Mouse (Mus musculus): Measurements from ENCODE around the gene Fads1. TPM values are rescaled to one million over a fixed set of nuclear protein-coding genes. Genes with fewer than 3 reads are reported as not detected.

Fads1 gene
- total and polyA plus RNA-seq, 3 experiments = 145 to 366 (median 307) TPM

GRCm38 (mm10) chr19:10232327-10233017 is 49.8 kb downstream of the Fads1 start:
- Histone ChIP-seq H3K4me1 (ENCODE audit: insufficient read depth, low read depth, low read length) (no peaks in the 10 kb centered on the region), H3K27me3 (ENCODE audit: insufficient read depth, low read length) (peaks cover 82% of the 10 kb centered on the region)
- ATAC-seq (ENCODE audit: extremely low read depth, insufficient number of reproducible peaks, low FRiP score, poor library complexity, severe bottlenecking) = no peak

DNA sequence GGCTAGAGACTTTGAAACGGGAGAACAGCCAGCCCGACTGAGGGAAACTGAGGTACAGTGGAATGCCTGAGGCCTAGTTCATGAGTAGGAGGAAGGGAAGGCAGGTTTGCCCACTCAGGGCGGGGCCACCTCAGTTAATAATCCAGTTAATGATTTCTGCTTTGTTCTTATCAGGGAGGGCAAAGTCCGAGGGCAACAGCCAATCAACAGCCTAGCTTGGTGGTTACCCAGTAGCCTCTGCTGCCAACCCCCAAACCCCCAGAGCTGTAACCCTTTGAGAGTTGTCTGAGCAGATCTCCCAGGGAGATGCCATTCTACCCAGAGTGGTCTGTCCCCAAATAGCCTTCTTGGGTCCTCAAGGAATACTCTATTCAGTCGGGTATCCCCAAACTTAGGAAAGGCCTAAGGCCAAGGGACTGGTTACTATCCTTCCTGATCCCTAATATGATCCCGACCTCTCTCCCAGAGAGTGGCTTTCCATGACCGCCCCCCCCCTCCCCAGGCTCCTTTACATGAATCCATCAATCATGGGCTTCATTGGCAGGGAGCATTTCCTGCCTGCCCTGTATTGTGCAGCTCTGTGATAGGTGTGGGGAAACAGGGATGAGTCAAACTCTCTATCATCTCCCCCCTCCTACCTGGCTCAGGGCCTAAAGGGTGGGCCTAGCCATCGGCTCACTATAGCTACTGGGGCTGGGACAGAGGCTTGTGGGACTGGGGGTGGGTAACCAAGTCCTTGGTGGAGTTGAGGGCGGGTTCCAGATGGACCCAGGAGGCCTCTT is 53.3 kb downstream of the Fads1 start:
- ATAC-seq (ENCODE audit: extremely low read depth, insufficient number of reproducible peaks, low FRiP score, poor library complexity, severe bottlenecking) = no peak
- DNase-seq (ENCODE audit: low spot score) = no peak
- no peak for TF ChIP-seq POLR2AphosphoS5 (IDR thresholded peaks at IDR 0.05; ENCODE audit: insufficient replicate concordance, low read depth, low read length)
- H3K36me3 ChIP-seq (replicated peaks) = no peaks in the 10 kb centered on the region
- no peak overlapping the region for H3K4me3 ChIP-seq (ENCODE audit: low read depth, low read length)
- 0 out of 2 replicates have a peak, but pooled peaks cover 6% of the 10 kb centered on the region for H3K4me1 ChIP-seq (ENCODE audit: insufficient read depth, low read depth, low read length)
- H3K9me3 ChIP-seq (replicated peaks) = peaks cover 3% of the 10 kb centered on the region; the same call in 1 of the 2 replicates
- peaks cover 68% of the 10 kb centered on the region for H3K27me3 ChIP-seq (ENCODE audit: insufficient read depth, low read length)

More at GRCm38 (mm10) chr19:10232327-10233017, 49.8 kb downstream of the Fads1 start:
- no peak for TF ChIP-seq GATA2 (IDR thresholded peaks at IDR 0.05; ENCODE audit: borderline replicate concordance, low read depth, low read length)
- no peak for TF ChIP-seq POLR2AphosphoS5 (IDR thresholded peaks at IDR 0.05; ENCODE audit: insufficient replicate concordance, low read depth, low read length)
- no peak for TF ChIP-seq CTCF (IDR thresholded peaks at IDR 0.05; ENCODE audit: low read depth, low read length)
- no peak for TF ChIP-seq GATA1 (IDR thresholded peaks at IDR 0.05; ENCODE audit: borderline replicate concordance, low read length)
- no peak for TF ChIP-seq TAL1 (conservative IDR thresholded peaks at IDR 0.05; ENCODE audit: low read depth, low read length)
- Histone ChIP-seq H3K36me3 (replicated peaks) (no peaks in the 10 kb centered on the region), H3K9me3 (replicated peaks) (no peaks in the 10 kb centered on the region), H3K4me3 (ENCODE audit: low read depth, low read length) (no peak overlapping the region)
- DNase-seq (ENCODE audit: low spot score) = no peak

DNA sequence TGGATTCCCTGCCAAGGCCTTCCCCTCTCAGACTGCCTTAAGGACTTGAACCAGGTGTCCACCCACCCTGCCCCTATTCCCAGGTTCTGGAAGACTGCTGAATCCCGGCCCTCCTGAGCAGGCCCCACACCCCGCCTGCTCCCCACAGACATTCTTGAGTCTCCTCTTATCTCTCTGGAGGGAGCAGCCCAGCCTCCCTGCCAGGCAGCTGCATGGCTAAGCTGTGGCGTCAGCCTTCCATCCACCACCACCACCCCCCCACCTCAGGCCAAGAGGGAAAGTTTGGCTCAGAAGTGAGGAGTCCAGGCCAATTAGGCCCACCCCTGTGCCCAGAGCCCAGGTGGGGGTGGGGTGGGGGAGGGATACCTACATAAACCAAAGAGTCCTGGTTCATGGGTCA is 55.8 kb downstream of the Fads1 start:
- H3K36me3 ChIP-seq (replicated peaks) = no peaks in the 10 kb centered on the region
- H3K9me3 ChIP-seq (replicated peaks) = peaks cover 3% of the 10 kb centered on the region; the same call in 1 of the 2 replicates
- DNase-seq (ENCODE audit: low spot score) (no peak), ATAC-seq (ENCODE audit: extremely low read depth, insufficient number of reproducible peaks, low FRiP score, poor library complexity, severe bottlenecking) (no peak)
- H3K4me1 ChIP-seq (ENCODE audit: insufficient read depth, low read depth, low read length) = 0 out of 2 replicates have a peak, but pooled peaks cover 6% of the 10 kb centered on the region
- peaks cover 58% of the 10 kb centered on the region for H3K27me3 ChIP-seq (ENCODE audit: insufficient read depth, low read length)
- TF ChIP-seq CTCF (IDR thresholded peaks at IDR 0.05; ENCODE audit: low read depth, low read length) (no peak), TAL1 (conservative IDR thresholded peaks at IDR 0.05; ENCODE audit: low read depth, low read length) (no peak), POLR2AphosphoS5 (IDR thresholded peaks at IDR 0.05; ENCODE audit: insufficient replicate concordance, low read depth, low read length) (no peak), GATA1 (IDR thresholded peaks at IDR 0.05; ENCODE audit: borderline replicate concordance, low read length) (no peak), GATA2 (IDR thresholded peaks at IDR 0.05; ENCODE audit: borderline replicate concordance, low read depth, low read length) (no peak)
- H3K4me3 ChIP-seq (ENCODE audit: low read depth, low read length) = no peak overlapping the region

DNA sequence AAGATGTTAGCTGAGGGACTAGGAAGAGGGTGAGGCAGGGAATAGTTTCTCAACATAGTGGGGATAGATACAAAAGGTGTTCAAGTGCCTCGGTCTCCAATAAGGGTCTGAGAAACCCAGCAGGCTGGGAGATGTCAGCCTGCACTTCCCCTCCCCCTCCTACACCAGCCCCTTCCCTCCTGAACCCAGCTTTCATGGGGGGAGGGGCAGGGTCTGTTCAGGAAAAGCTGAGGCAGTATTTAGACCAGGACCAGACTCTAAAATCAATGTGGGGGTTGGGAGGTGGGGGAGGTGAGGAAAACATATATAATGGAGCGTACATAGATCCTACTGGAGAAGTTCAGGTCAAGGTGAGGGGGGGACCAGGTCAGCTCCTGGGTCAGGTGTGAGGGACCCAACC is 56.7 kb downstream of the Fads1 start:
- Histone ChIP-seq H3K36me3 (replicated peaks) (no peaks in the 10 kb centered on the region), H3K9me3 (replicated peaks) (peaks cover 3% of the 10 kb centered on the region; the same call in 1 of the 2 replicates), H3K27me3 (ENCODE audit: insufficient read depth, low read length) (peaks cover 56% of the 10 kb centered on the region), H3K4me3 (ENCODE audit: low read depth, low read length) (no peak overlapping the region), H3K4me1 (ENCODE audit: insufficient read depth, low read depth, low read length) (0 out of 2 replicates have a peak, but pooled peaks cover 6% of the 10 kb centered on the region)
- no peak for TF ChIP-seq GATA2 (IDR thresholded peaks at IDR 0.05; ENCODE audit: borderline replicate concordance, low read depth, low read length)
- no peak for TF ChIP-seq POLR2AphosphoS5 (IDR thresholded peaks at IDR 0.05; ENCODE audit: insufficient replicate concordance, low read depth, low read length)
- TF ChIP-seq GATA1 (IDR thresholded peaks at IDR 0.05; ENCODE audit: borderline replicate concordance, low read length) = no peak
- TF ChIP-seq TAL1 (conservative IDR thresholded peaks at IDR 0.05; ENCODE audit: low read depth, low read length) = no peak
- TF ChIP-seq CTCF (IDR thresholded peaks at IDR 0.05; ENCODE audit: low read depth, low read length) = no peak
- DNase-seq (ENCODE audit: low spot score) (no peak), ATAC-seq (ENCODE audit: extremely low read depth, insufficient number of reproducible peaks, low FRiP score, poor library complexity, severe bottlenecking) (no peak)

- ATAC-seq (ENCODE audit: extremely low read depth, insufficient number of reproducible peaks, low FRiP score, poor library complexity, severe bottlenecking) = no peak
Measured at GRCm38 (mm10) chr19:10239975-10240653, 57.4 kb downstream of the Fads1 start.

More at GRCm38 (mm10) chr19:10239975-10240653, 57.4 kb downstream of the Fads1 start:
- no peak for DNase-seq (ENCODE audit: low spot score)
- Histone ChIP-seq H3K36me3 (replicated peaks) (no peaks in the 10 kb centered on the region), H3K27me3 (ENCODE audit: insufficient read depth, low read length) (peaks cover 54% of the 10 kb centered on the region), H3K9me3 (replicated peaks) (peaks cover 3% of the 10 kb centered on the region; the same call in 1 of the 2 replicates), H3K4me3 (ENCODE audit: low read depth, low read length) (no peak overlapping the region), H3K4me1 (ENCODE audit: insufficient read depth, low read depth, low read length) (0 out of 2 replicates have a peak, but pooled peaks cover 6% of the 10 kb centered on the region)
- TF ChIP-seq GATA1 (IDR thresholded peaks at IDR 0.05; ENCODE audit: borderline replicate concordance, low read length) (no peak), TAL1 (conservative IDR thresholded peaks at IDR 0.05; ENCODE audit: low read depth, low read length) (no peak), CTCF (IDR thresholded peaks at IDR 0.05; ENCODE audit: low read depth, low read length) (no peak), POLR2AphosphoS5 (IDR thresholded peaks at IDR 0.05; ENCODE audit: insufficient replicate concordance, low read depth, low read length) (no peak), GATA2 (IDR thresholded peaks at IDR 0.05; ENCODE audit: borderline replicate concordance, low read depth, low read length) (no peak)
